Mouse (Mus musculus) CH12.LX (cell line): ENCODE data around the gene C1qtnf5.
"Not testable (repeated sequence)": the region's sequence is repeated elsewhere in the genome, so short reads cannot be mapped to it uniquely, and the experiment has no call there.

Source experiments
- CTCF ChIP-seq, 2 experiments: IDR thresholded peaks in 1 of 2; conservative IDR thresholded peaks in 1 of 2; 2 replicates each; pipeline ENCODE4 v1.5.1; 2011 to 2012; ENCODE audit warnings: low read depth in 2 of 2, low read length in 2 of 2, improper control_type of control experiment in 1 of 2, inconsistent platforms in 1 of 2, mild to moderate bottlenecking in 1 of 2, moderate library complexity in 1 of 2
- EP300 ChIP-seq: IDR thresholded peaks from 2 replicates; pipeline ENCODE4 v1.6.1; 2011; ENCODE audit warnings: low read length, improper control_type of control experiment
- ETS1 ChIP-seq: conservative IDR thresholded peaks from 2 replicates; pipeline ENCODE4 v1.6.1; 2012; ENCODE audit warnings: low read depth, mild to moderate bottlenecking, inconsistent platforms, low read length, improper control_type of control experiment, moderate library complexity
- GABPA ChIP-seq: IDR thresholded peaks from 2 replicates; pipeline ENCODE4 v1.6.1; 2012; ENCODE audit warnings: low read depth, low read length, improper control_type of control experiment, inconsistent platforms; ENCODE audit not compliant: insufficient replicate concordance
- JUND ChIP-seq: conservative IDR thresholded peaks from 2 replicates; pipeline ENCODE4 v1.6.1; 2011; ENCODE audit warnings: low read depth, low read length, improper control_type of control experiment
- POLR2A ChIP-seq: IDR thresholded peaks from 2 replicates; pipeline ENCODE4 v1.6.1; 2011; ENCODE audit warnings: low read depth, mild to moderate bottlenecking, improper control_type of control experiment, low read length
- POLR2AphosphoS2 ChIP-seq: IDR thresholded peaks from 2 replicates; pipeline ENCODE4 v1.6.1; 2011; ENCODE audit warnings: low read depth, low read length, improper control_type of control experiment
- RCOR1 ChIP-seq: conservative IDR thresholded peaks from 2 replicates; pipeline ENCODE4 v1.6.1; 2012; ENCODE audit warnings: low read depth, mild to moderate bottlenecking, inconsistent platforms, low read length, improper control_type of control experiment
- ZKSCAN1 ChIP-seq: IDR thresholded peaks from 2 replicates; pipeline ENCODE4 v1.6.1; 2012; ENCODE audit warnings: low read depth, inconsistent platforms, low read length, improper control_type of control experiment, borderline replicate concordance

DNA sequence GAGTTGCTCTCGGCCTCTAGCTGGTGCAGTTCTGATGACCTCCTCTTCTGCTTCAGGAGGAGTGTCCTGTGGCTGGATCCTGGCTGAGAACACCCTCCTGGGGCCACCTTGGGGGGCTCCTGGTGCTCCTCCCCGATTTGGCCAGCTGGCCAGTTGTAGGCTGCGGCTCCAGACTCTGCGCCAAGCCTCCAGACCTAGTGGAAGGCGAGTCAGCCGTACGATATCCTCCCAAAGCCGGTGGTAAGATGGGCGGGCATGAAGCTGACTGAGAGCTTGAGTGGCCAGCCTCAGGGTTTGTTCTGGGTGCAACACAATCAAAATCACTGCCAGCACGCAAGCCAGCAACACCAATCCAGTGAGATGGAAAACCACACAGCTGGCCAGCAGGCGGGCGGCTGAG, 4.9 kb downstream of the C1qtnf5 start:
- TF ChIP-seq POLR2AphosphoS2; EP300; ZKSCAN1; CTCF (conservative IDR thresholded peaks at IDR 0.05 in 1 of 2, IDR thresholded peaks at IDR 0.05 in 1 of 2; ENCODE audit: low read depth in 2 of 2, low read length in 2 of 2); ETS1; JUND; RCOR1; GABPA; POLR2A: not testable (repeated sequence)
